Comparison of ENCODE assay signal across 14 mouse cellular contexts in genomic region chr14:26591353-26591752, GRCm38 (mm10). TPM values are rescaled to one million over a fixed set of nuclear protein-coding genes. Genes with fewer than 3 reads are reported as not detected.
DNase-seq lines count a peak whose midpoint lies in the region; ATAC-seq and TF ChIP-seq lines count a peak whose summit lies in the region.
"Had no signal": no experiment of that assay in that cellular context is flagged by ENCODE, and none has a peak within 500 bp of the region (broad histone marks: within the 10 kb centered on the region; RNA-seq: fewer than 3 reads in every experiment).

No protein-coding gene starts in this region.

- ATAC-seq in erythroblast, adult 5-6 weeks (replicated peaks; ENCODE audit: low FRiP score, poor library complexity, severe bottlenecking), result peak; percentile 40; the same call in 1 of the 2 replicates

- no peak overlapping the region for H3K4me3 ChIP-seq in lung, adult 2 months (replicated peaks; ENCODE audit: extremely low read depth, low read depth, low read length)
- peak overlapping the region; percentile 17 for H3K4me3 ChIP-seq in megakaryocyte, embryonic 14.5 days (replicated peaks)
- H3K4me3 ChIP-seq: heart, embryonic 13.5 days; hindbrain, embryonic 15.5 days; kidney, embryonic 15.5 days had no signal

- H3K4me1 ChIP-seq in lung, adult 2 months (ENCODE audit: control insufficient read depth, insufficient read depth, low read length), result peaks cover 12% of the 10 kb centered on the region
- H3K4me1 ChIP-seq in megakaryocyte, embryonic 14.5 days, result peaks cover 72% of the 10 kb centered on the region
- H3K4me1 ChIP-seq: hindbrain, embryonic 15.5 days; kidney, embryonic 15.5 days had no signal

- DNase-seq in lung, adult 2 months, result no peak
- DNase-seq in lung, postnatal 14 days, result no peak
- peak; percentile 36 for DNase-seq in A20 (ENCODE audit: low read depth, low spot score)
- no peak for DNase-seq in kidney, adult 9 months
- no peak for DNase-seq in testis, postnatal 10 days (ENCODE audit: low spot score)
- DNase-seq: cerebellum, adult 8-10 months; embryo, embryonic 11 days; gastrocnemius, postnatal 25 days; right cerebral cortex, postnatal 25 days had no signal

- no peak for TF ChIP-seq POLR2A in lung, adult 2 months (IDR thresholded peaks at IDR 0.05; ENCODE audit: borderline replicate concordance, extremely low read depth, low read depth, low read length)

- H3K36me3 ChIP-seq in megakaryocyte, embryonic 14.5 days (replicated peaks; ENCODE audit: low read length), result peaks cover 36% of the 10 kb centered on the region

- no peaks in the 10 kb centered on the region for H3K27me3 ChIP-seq in megakaryocyte, embryonic 14.5 days (replicated peaks)
- H3K27me3 ChIP-seq: heart, embryonic 13.5 days; hindbrain, embryonic 15.5 days; kidney, embryonic 15.5 days had no signal

- 0 out of 2 replicates have a peak, but pooled peaks have one; percentile 15 for TF ChIP-seq CTCF in lung, adult 2 months (IDR thresholded peaks at IDR 0.05; ENCODE audit: insufficient read depth, low read length)

- H3K9me3 ChIP-seq in megakaryocyte, embryonic 14.5 days, result no peaks in the 10 kb centered on the region
- H3K9me3 ChIP-seq: heart, embryonic 13.5 days; hindbrain, embryonic 15.5 days; kidney, embryonic 15.5 days had no signal

RNA-seq across cellular contexts. Expression of gene Dennd6a, which starts 17.7 kb away (rescaled TPM):
- polyA plus RNA-seq in lung, adult 2 months (2012; rRNA removed), result 14.4 and 15.8 TPM in 2 replicates
- 6.9 and 7.3 TPM in 2 replicates for total RNA-seq in erythroblast, adult 5-6 weeks (2015; ENCODE audit: low replicate concordance)
- total RNA-seq in erythroblast, adult 5-6 weeks (2017; ENCODE audit: low replicate concordance), result 4.7 and 11.6 TPM in 2 replicates
- polyA plus RNA-seq in megakaryocyte, embryonic 14.5 days (2012; ENCODE audit: insufficient read depth, low replicate concordance), result 0.89 and 1.7 TPM in 2 replicates

RNA-seq across cellular contexts. Expression of gene Arf4, which starts 46.5 kb away (rescaled TPM):
- 122 and 167 TPM in 2 replicates for polyA plus RNA-seq in lung, adult 2 months (2012; rRNA removed)
- 66.7 and 100 TPM in 2 replicates for total RNA-seq in erythroblast, adult 5-6 weeks (2015; ENCODE audit: low replicate concordance)
- total RNA-seq in erythroblast, adult 5-6 weeks (2017; ENCODE audit: low replicate concordance), result 10.5 and 37.7 TPM in 2 replicates
- polyA plus RNA-seq in megakaryocyte, embryonic 14.5 days (2012; ENCODE audit: insufficient read depth, low replicate concordance), result 135 and 173 TPM in 2 replicates

RNA-seq across cellular contexts. Expression of gene Slmap, which starts 56.6 kb away (rescaled TPM):
- polyA plus RNA-seq in lung, adult 2 months (2012; rRNA removed), result 22.8 and 25.0 TPM in 2 replicates
- total RNA-seq in erythroblast, adult 5-6 weeks (2015; ENCODE audit: low replicate concordance), result 22.1 and 33.0 TPM in 2 replicates
- 27.9 and 42.7 TPM in 2 replicates for total RNA-seq in erythroblast, adult 5-6 weeks (2017; ENCODE audit: low replicate concordance)
- polyA plus RNA-seq in megakaryocyte, embryonic 14.5 days (2012; ENCODE audit: insufficient read depth, low replicate concordance), result 9.8 and 28.2 TPM in 2 replicates
